Mouse (Mus musculus) stomach, postnatal 0 days (tissue): ENCODE results near the gene BC052040.

Source experiments
- CTCF ChIP-seq: IDR thresholded peaks from 2 replicates; pipeline ENCODE4 v1.5.1; 2016; ENCODE audit warnings: antibody characterized with exemption, low read depth, mild to moderate bottlenecking, moderate library complexity
- EP300 ChIP-seq: optimal IDR thresholded peaks from 2 replicates; pipeline ENCODE3; 2016; ENCODE audit warnings: antibody characterized with exemption

DNA sequence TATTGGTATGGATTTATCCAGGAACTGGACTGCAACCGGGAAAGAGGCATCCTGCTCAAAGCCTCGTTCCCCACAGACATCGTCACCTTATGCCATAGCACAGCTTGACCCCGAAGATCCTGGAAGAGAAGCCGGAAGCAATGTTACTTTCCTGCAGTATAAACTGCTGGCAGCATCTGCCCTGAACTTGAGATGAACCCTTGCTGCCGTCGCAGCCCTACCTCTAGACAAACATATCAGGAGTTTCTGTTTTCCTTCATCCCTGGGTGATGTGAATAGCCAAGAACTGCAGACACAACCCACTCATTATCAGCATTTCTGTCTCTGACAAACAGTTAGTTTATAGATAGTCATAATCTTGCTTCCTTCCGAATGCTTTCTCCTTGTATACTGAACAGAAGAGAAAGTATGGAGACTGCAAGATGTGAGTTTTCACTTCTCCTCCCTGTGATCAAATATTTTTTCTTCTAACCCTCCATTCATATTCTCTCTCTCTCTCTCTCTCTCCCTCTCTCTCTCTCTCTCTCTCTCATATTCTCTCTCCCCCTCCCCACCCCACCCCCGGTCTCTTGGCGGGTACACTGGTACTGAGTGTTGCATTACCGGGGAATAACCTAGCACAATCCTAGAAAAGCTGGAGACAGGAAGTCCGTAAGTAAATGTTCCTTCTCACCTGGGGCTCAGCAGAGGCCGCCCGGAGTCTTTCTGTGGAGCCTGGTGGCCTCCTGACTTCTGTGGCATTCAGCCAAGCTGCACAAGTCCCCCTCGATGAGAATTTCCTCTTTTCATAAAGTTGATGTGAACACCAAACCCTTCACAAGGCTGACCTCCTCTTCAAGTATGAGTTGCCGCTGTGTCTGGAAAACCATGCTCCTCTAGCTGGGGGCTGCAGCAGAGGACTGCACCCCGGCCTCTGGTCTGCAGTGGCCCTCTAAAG lies 195.7 kb downstream of the BC052040 start:
- TF ChIP-seq CTCF (no peak), EP300 (no peak)
